Mouse (Mus musculus): ENCODE measurements around the gene Oxct2a. TPM values are rescaled to one million over a fixed set of nuclear protein-coding genes. Genes with fewer than 3 reads are reported as not detected.

Gene Oxct2a
- total and polyA plus RNA-seq, 3 experiments, result 0.04 TPM; not detected in 2

- Histone ChIP-seq H3K79me2 (ENCODE audit: control insufficient read depth, insufficient read depth, low read length, poor library complexity) (no peaks in the 10 kb centered on the region), H3K36me3 (ENCODE audit: control insufficient read depth in 1 of 2, insufficient read depth in 2 of 2, low read length in 2 of 2) (no peaks in the 10 kb centered on the region; a peak in 1 of 4 replicates), H3K9me3 (replicated peaks; ENCODE audit: insufficient read depth, low read length) (no peaks in the 10 kb centered on the region), H3K27me3 (ENCODE audit: control insufficient read depth in 1 of 2, insufficient read depth in 2 of 2, low read length in 2 of 2) (no peaks in the 10 kb centered on the region), H3K4me3 (ENCODE audit: control insufficient read depth in 1 of 2, insufficient read depth in 1 of 2, low read depth in 2 of 2, low read length in 2 of 2) (no peak overlapping the region), H3K9ac (ENCODE audit: control insufficient read depth, low read depth, low read length, poor library complexity, severe bottlenecking) (no peak overlapping the region), H3K4me1 (ENCODE audit: control insufficient read depth in 1 of 2, insufficient read depth in 2 of 2, low read length in 2 of 2) (no peaks in the 10 kb centered on the region), H3K27ac (ENCODE audit: control insufficient read depth, low read depth, low read length) (no peak overlapping the region)
- no peak for TF ChIP-seq NELFE (IDR thresholded peaks at IDR 0.05; ENCODE audit: low read depth, low read length)
- no peak for TF ChIP-seq MAFK (IDR thresholded peaks at IDR 0.05; ENCODE audit: borderline replicate concordance, low read depth, low read length)
- DNase-seq (ENCODE audit: low read depth, low spot score), result no peak
Observed at GRCm38 (mm10) chr4:123358613-123359012, 35.2 kb upstream of the Oxct2a start.

- no peak for DNase-seq (ENCODE audit: low read depth, low spot score)
- H3K4me1 ChIP-seq (ENCODE audit: control insufficient read depth in 1 of 2, insufficient read depth in 2 of 2, low read length in 2 of 2), result no peaks in the 10 kb centered on the region
- TF ChIP-seq CTCF (IDR thresholded peaks at IDR 0.05 in 2 of 3, conservative IDR thresholded peaks at IDR 0.05 in 1 of 3; ENCODE audit: control insufficient read depth in 1 of 3, insufficient read depth in 1 of 3, low read depth in 2 of 3, low read length in 3 of 3, poor library complexity in 1 of 3, severe bottlenecking in 1 of 3) (no peak), GATA1 (IDR thresholded peaks at IDR 0.05; ENCODE audit: low read depth, low read length) (no peak), RAD21 (IDR thresholded peaks at IDR 0.05; ENCODE audit: low read depth, low read length) (no peak), E2F4 (IDR thresholded peaks at IDR 0.05; ENCODE audit: borderline replicate concordance, low read depth, low read length) (no peak), ZKSCAN1 (IDR thresholded peaks at IDR 0.05; ENCODE audit: low read depth, low read length) (no peak), TCF12 (IDR thresholded peaks at IDR 0.05; ENCODE audit: low read depth, low read length) (no peak), NELFE (IDR thresholded peaks at IDR 0.05; ENCODE audit: low read depth, low read length) (no peak), ZMIZ1 (IDR thresholded peaks at IDR 0.05; ENCODE audit: low read depth, low read length) (no peak), CHD1 (IDR thresholded peaks at IDR 0.05; ENCODE audit: low read depth, low read length) (no peak), TAL1 (IDR thresholded peaks at IDR 0.05; ENCODE audit: low read length) (no peak), UBTF (IDR thresholded peaks at IDR 0.05; ENCODE audit: borderline replicate concordance, insufficient read depth, low read depth, low read length) (no peak), MYC (IDR thresholded peaks at IDR 0.05; ENCODE audit: low read depth, low read length) (no peak), MXI1 (IDR thresholded peaks at IDR 0.05; ENCODE audit: low read depth, low read length) (no peak), USF2 (IDR thresholded peaks at IDR 0.05; ENCODE audit: borderline replicate concordance in 1 of 2, insufficient read depth in 1 of 2, low read depth in 1 of 2, low read length in 2 of 2) (no peak), CHD2 (IDR thresholded peaks at IDR 0.05; ENCODE audit: low read length) (no peak), SMC3 (IDR thresholded peaks at IDR 0.05; ENCODE audit: low read depth, low read length) (no peak), MYB (IDR thresholded peaks at IDR 0.05; ENCODE audit: low read depth, low read length) (no peak), USF1 (IDR thresholded peaks at IDR 0.05; ENCODE audit: low read depth, low read length) (no peak)
- H3K4me3 ChIP-seq (ENCODE audit: control insufficient read depth in 1 of 2, insufficient read depth in 1 of 2, low read depth in 2 of 2, low read length in 2 of 2), result no peak overlapping the region
- H3K79me2 ChIP-seq (ENCODE audit: control insufficient read depth, insufficient read depth, low read length, poor library complexity), result no peaks in the 10 kb centered on the region
- no peak overlapping the region for H3K9ac ChIP-seq (ENCODE audit: control insufficient read depth, low read depth, low read length, poor library complexity, severe bottlenecking)
- H3K36me3 ChIP-seq (ENCODE audit: control insufficient read depth in 1 of 2, insufficient read depth in 2 of 2, low read length in 2 of 2), result peaks cover 0 to 4% of the 10 kb centered on the region in 2 experiments; a peak in 2 of 4 replicates
- H3K27me3 ChIP-seq (ENCODE audit: control insufficient read depth in 1 of 2, insufficient read depth in 2 of 2, low read length in 2 of 2), result no peaks in the 10 kb centered on the region
- H3K27ac ChIP-seq (ENCODE audit: control insufficient read depth, low read depth, low read length), result no peak overlapping the region
- no peaks in the 10 kb centered on the region for H3K9me3 ChIP-seq (replicated peaks; ENCODE audit: insufficient read depth, low read length)
Observed at GRCm38 (mm10) chr4:123355941-123356340, 32.5 kb upstream of the Oxct2a start.
